Mouse (Mus musculus) kidney, adult 2 months (tissue): ENCODE measurements around the gene Adssl1. TPM values are rescaled to one million over a fixed set of nuclear protein-coding genes. Genes with fewer than 3 reads are reported as not detected.

Source experiments
- DNase-seq: peaks from one replicate; pipeline ENCODE4 v3.0.0; 2021
- H3K27ac ChIP-seq: fragments of 200-500 bp; 2 replicates; pipeline ENCODE4 v1.5.1; 2012; ENCODE audit warnings: low read depth, low read length, control low read depth, inconsistent platforms; ENCODE audit not compliant: insufficient read depth
- H3K27me3 ChIP-seq: fragments of 200-500 bp; replicated peaks from 2 replicates; pipeline ENCODE4 v1.6.1; 2012; ENCODE audit warnings: mild to moderate bottlenecking, moderate library complexity, low read length, inconsistent platforms; ENCODE audit not compliant: control insufficient read depth, insufficient read depth
- H3K36me3 ChIP-seq: fragments of 200-500 bp; 2 replicates; pipeline ENCODE4 v1.6.1; 2012; ENCODE audit warnings: mild to moderate bottlenecking, moderate library complexity, low read length, inconsistent platforms; ENCODE audit not compliant: control insufficient read depth, insufficient read depth
- H3K4me1 ChIP-seq: fragments of 200-500 bp; 2 replicates; pipeline ENCODE4 v1.6.1; 2011; ENCODE audit warnings: low read length; ENCODE audit not compliant: control insufficient read depth, insufficient read depth
- H3K4me3 ChIP-seq: fragments of 200-500 bp; 2 replicates; pipeline ENCODE4 v1.5.1; 2011; ENCODE audit warnings: mild to moderate bottlenecking, low read depth, low read length, control low read depth; ENCODE audit not compliant: insufficient read depth
- CTCF ChIP-seq: fragments of 200-500 bp; conservative IDR thresholded peaks from 2 replicates; pipeline ENCODE4 v1.5.1; 2011; ENCODE audit warnings: low read depth, mild to moderate bottlenecking, control low read depth, low read length, moderate library complexity, mixed read lengths; ENCODE audit not compliant: insufficient read depth, insufficient read length
- POLR2A ChIP-seq: fragments of 200-500 bp; IDR thresholded peaks from one replicate; pipeline ENCODE4 v1.6.1; 2011; ENCODE audit warnings: low read depth, low read length, control low read depth
- WGBS: fragments of 180-500 bp; shearing (Covaris S2); methylation state at CpG from one replicate; pipeline ENCODE4 v1.1.7; 2018; 5-methylcytosine and 5-hydroxymethylcytosine counted together
- polyA plus RNA-seq: library from polyadenylated mRNA; depleted of rRNA; stranded (reverse); fragments of >200 nt; gene quantifications from 2 replicates; pipeline ENCODE4 v1.2.3, GENCODE M21; 2012; rRNA removed

Gene Adssl1
- polyA plus RNA-seq, 1 experiment = 10.4 TPM

- Histone ChIP-seq H3K27me3 (no peaks in the 10 kb centered on the region), H3K27ac (0 out of 2 replicates have a peak overlapping the region, but pooled peaks have one; percentile 36), H3K4me1 (no peaks in the 10 kb centered on the region), H3K36me3 (no peaks in the 10 kb centered on the region), H3K4me3 (peak overlapping the region; percentile 80)
- DNase-seq = peak; percentile 57
- 9% methylated on average over 81 of the region's 87 CpGs for WGBS
- TF ChIP-seq POLR2A (no peak), CTCF (no peak)
Observed at GRCm38 (mm10) chr12:112679027-112679996, 59.5 kb downstream of the Adssl1 start.

DNA sequence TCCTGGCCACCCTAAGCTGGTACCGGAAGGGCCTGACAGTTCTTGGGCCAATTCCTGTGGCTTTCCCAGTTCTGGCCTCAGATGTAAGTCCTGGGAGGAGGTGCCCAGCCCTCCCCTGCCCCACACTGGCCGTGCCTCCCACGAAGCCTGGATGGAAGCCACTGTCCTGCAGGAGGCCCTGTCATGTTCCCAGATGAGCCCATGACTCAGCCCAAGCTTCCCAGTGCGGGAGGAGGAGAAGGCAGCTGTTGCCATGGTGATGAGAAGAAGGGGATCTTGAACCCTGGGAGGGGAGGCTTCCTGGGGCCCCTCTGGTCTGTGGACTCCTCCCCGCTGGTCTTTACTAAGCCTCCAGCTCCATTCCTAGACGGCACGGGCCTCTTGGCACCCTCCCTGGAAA lies 63.5 kb downstream of the Adssl1 start:
- no peak for DNase-seq
- Histone ChIP-seq H3K27me3 (no peaks in the 10 kb centered on the region), H3K4me1 (no peaks in the 10 kb centered on the region), H3K4me3 (no peak overlapping the region), H3K27ac (no peak overlapping the region), H3K36me3 (no peaks in the 10 kb centered on the region)
- TF ChIP-seq CTCF (no peak), POLR2A (no peak)
- WGBS = 72% methylated on average over 7 of the region's 7 CpGs

- WGBS = 39% methylated on average over 15 of the region's 15 CpGs
- no peak overlapping the region for H3K27ac ChIP-seq
- no peak for TF ChIP-seq POLR2A
- TF ChIP-seq CTCF = no peak
- H3K36me3 ChIP-seq = no peaks in the 10 kb centered on the region
- no peaks in the 10 kb centered on the region for H3K4me1 ChIP-seq
- no peak for DNase-seq
- H3K4me3 ChIP-seq = no peak overlapping the region
- H3K27me3 ChIP-seq = no peaks in the 10 kb centered on the region
Observed at GRCm38 (mm10) chr12:112688458-112688857, 68.6 kb downstream of the Adssl1 start.

Other genes starting within 250 kb of the Adssl1 start
- 11.4 and 16.2 TPM in 2 replicates for gene A530016L24Rik, start 130.6 kb upstream of the Adssl1 start, polyA plus RNA-seq
- 0.45 and 1.0 TPM in 2 replicates for gene Tmem179, start 103.3 kb upstream of the Adssl1 start, polyA plus RNA-seq
- gene Inf2, start 31.3 kb upstream of the Adssl1 start, polyA plus RNA-seq = 8.9 and 9.6 TPM in 2 replicates
- 27.7 and 27.8 TPM in 2 replicates for gene Siva1, start 24.6 kb downstream of the Adssl1 start, polyA plus RNA-seq
- gene Akt1, start 54.8 kb downstream of the Adssl1 start, polyA plus RNA-seq = 85.3 and 90.6 TPM in 2 replicates
- 10.7 and 12.1 TPM in 2 replicates for gene Zbtb42, start 58.8 kb downstream of the Adssl1 start, polyA plus RNA-seq
- gene Cep170b, start 100.4 kb downstream of the Adssl1 start, polyA plus RNA-seq = 63.4 and 75.3 TPM in 2 replicates
- gene Pld4, start 140.6 kb downstream of the Adssl1 start, polyA plus RNA-seq = 19.6 and 23.7 TPM in 2 replicates
- 0.70 and 0.99 TPM in 2 replicates for gene Ahnak2, start 182.6 kb downstream of the Adssl1 start, polyA plus RNA-seq
- 19.1 and 22.5 TPM in 2 replicates for gene Clba1, start 188.9 kb downstream of the Adssl1 start, polyA plus RNA-seq
- 10.3 and 10.6 TPM in 2 replicates for gene Cdca4, start 209.4 kb downstream of the Adssl1 start, polyA plus RNA-seq
- gene Gpr132, start 248.2 kb downstream of the Adssl1 start, polyA plus RNA-seq = 1.7 and 4.6 TPM in 2 replicates